Mouse (Mus musculus) heart, adult 10 weeks (tissue): ENCODE data around the gene Zfp459. TPM values are rescaled to one million over a fixed set of nuclear protein-coding genes. Genes with fewer than 3 reads are reported as not detected.

Source experiments
- polyA plus RNA-seq: library from polyadenylated mRNA; stranded (reverse); fragments of 350-450 nt; fragmentation: Illumina TruSeq; extraction: RNeasy Lipid Tissue Mini Kit (QIAGEN cat#74804); gene quantifications from one replicate; pipeline ENCODE4 v1.2.3, GENCODE M21; 2014; ENCODE audit warnings: low read depth, low replicate concordance

Zfp459 gene
- polyA plus RNA-seq, result 1.7 TPM

GRCm38 (mm10) chr13:67421207-67421857 lies at the start of gene Zfp459:
Gene Zfp459 (minus strand): TSS chr13:67421418.

GRCm38 (mm10) chr13:67451172-67452020 lies 30.2 kb upstream of the Zfp459 start, which contains the start of gene Zfp874a:
Gene Zfp874a (minus strand): TSS chr13:67451624.

DNA sequence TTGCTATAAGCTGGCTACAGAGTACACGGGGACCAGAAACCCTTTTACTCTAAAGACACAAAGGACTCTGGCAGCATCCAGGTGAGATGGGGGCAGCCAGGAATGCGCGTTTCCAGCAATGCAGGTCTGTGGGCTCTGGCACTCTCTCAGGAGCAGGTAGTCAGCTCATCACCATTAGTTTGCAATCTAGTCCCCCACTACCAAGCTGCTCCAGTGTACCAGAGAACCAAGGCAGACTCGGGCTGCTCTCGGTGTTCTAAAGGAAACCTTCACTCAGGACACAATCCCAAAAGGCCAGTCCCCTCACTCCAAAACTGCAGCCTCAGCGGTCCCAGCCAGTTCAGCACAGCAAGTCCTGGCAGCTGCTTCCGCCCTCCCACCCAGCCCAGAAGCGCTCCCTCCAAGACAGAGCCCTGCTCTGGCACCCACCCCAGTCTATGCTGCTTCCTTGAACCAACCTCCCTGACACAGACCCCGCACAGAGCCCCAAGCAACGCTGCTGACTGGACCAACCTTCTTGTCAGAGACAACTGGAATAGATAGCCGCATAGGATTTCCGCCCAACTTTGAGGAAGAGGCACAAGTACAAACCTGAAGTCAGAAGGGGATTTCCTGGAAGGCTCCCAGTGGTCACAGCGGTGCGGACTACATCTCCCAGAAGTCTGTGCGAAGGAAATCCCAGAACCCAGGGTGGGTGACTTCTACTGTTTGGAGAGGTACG lies 21.9 kb downstream of the Zfp459 start, which contains the start of gene Zfp429:
TSS of gene Zfp429 (minus strand) at position 637 of the 721 bp plus-strand sequence.

DNA sequence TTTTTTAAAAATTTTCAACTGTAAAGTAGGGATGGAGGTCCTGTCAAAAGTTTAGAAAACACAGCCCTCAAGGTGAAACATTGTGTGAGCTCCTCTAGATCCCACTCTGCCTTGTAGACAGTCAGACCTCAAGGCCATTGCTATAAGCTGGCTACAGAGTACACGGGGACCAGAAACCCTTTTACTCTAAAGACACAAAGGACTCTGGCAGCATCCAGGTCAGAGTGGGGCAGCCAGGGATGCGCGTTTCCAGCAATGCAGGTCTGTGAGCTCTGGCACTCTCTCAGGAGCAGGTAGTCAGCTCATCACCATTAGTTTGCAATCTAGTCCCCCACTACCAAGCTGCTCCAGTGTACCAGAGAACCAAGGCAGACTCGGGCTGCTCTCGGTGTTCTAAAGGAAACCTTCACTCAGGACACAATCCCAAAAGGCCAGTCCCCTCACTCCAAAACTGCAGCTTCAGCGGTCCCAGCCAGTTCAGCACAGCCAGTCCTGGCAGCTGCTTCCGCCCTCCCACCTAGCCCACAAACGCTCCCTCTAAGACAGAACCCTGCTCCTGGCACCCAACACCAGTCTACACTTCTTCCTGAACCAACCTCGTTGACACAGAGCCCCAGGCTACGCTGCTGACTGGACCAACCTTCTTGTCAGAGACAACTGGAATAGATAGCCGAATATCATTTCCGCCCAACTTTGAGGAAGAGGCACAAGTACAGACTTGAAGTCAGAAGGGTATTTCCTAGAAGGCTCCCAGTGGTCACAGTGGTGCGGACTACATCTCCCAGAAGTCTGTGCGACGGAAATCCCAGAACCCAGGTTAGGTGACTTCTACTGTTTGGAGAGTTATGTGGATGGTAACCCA lies 45.9 kb downstream of the Zfp459 start, which contains the start of the genes Gm28041 and Zfp456:
TSS of gene Gm28041 (minus strand) at position 684 of the 862 bp plus-strand sequence.
TSS of gene Zfp456 (minus strand) at position 761 of the 862 bp plus-strand sequence.

GRCm38 (mm10) chr13:67360131-67360744 lies 61.0 kb downstream of the Zfp459 start, which contains the start of the genes Gm28044 and Zfp953:
Gene Gm28044 (minus strand): TSS chr13:67360536.
Gene Zfp953 (minus strand): TSS chr13:67360605.

Other genes with a start within 250 kb of the Zfp459 start
- 4.3 TPM for gene Rsl1, start 248.2 kb downstream of the Zfp459 start, polyA plus RNA-seq
- gene Zfp455, start 226.9 kb downstream of the Zfp459 start, polyA plus RNA-seq, result 0.63 TPM
- 0.99 TPM for gene Zfp458, start 143.0 kb downstream of the Zfp459 start, polyA plus RNA-seq
- 2.1 TPM for gene Zfp457, start 114.9 kb downstream of the Zfp459 start, polyA plus RNA-seq
- 2.4 TPM for gene Zfp595, start 88.8 kb downstream of the Zfp459 start, polyA plus RNA-seq
- 2.9 TPM for gene Gm28044, start 60.9 kb downstream of the Zfp459 start, polyA plus RNA-seq
- 1.2 TPM for gene Zfp953, start 60.8 kb downstream of the Zfp459 start, polyA plus RNA-seq
- not detected for gene Gm28041, start 45.7 kb downstream of the Zfp459 start, polyA plus RNA-seq
- 1.0 TPM for gene Zfp456, start 45.6 kb downstream of the Zfp459 start, polyA plus RNA-seq
- gene Zfp429, start 21.6 kb downstream of the Zfp459 start, polyA plus RNA-seq, result 2.2 TPM
- 6.8 TPM for gene Zfp874a, start 30.2 kb upstream of the Zfp459 start, polyA plus RNA-seq
- gene Zfp874b, start 62.8 kb upstream of the Zfp459 start, polyA plus RNA-seq, result 14.5 TPM
- 4.5 TPM for gene Zfp58, start 79.1 kb upstream of the Zfp459 start, polyA plus RNA-seq
- not detected for gene Gm26965, start 104.7 kb upstream of the Zfp459 start, polyA plus RNA-seq
- gene Zfp87, start 104.8 kb upstream of the Zfp459 start, polyA plus RNA-seq, result 11.1 TPM
- gene Zfp748, start 132.4 kb upstream of the Zfp459 start, polyA plus RNA-seq, result 3.5 TPM
- 3.2 TPM for gene Zfp729b, start 188.3 kb upstream of the Zfp459 start, polyA plus RNA-seq
- not detected for gene Gm49345, start 216.4 kb upstream of the Zfp459 start, polyA plus RNA-seq
- gene Zfp729a, start 216.4 kb upstream of the Zfp459 start, polyA plus RNA-seq, result 3.5 TPM